Mouse (Mus musculus): ENCODE data around the gene Cep350.

- no peak for TF ChIP-seq TAL1 (IDR thresholded peaks at IDR 0.05; ENCODE audit: low read length)
- no peak for TF ChIP-seq GATA1 (IDR thresholded peaks at IDR 0.05; ENCODE audit: low read length)
Measured at GRCm38 (mm10) chr1:155808261-155808660, 164.8 kb downstream of the Cep350 start.

Data from erythroblast, embryonic 14.5 days (primary cell).